27 mouse cellular contexts compared by ENCODE assay signal in the genomic region with DNA sequence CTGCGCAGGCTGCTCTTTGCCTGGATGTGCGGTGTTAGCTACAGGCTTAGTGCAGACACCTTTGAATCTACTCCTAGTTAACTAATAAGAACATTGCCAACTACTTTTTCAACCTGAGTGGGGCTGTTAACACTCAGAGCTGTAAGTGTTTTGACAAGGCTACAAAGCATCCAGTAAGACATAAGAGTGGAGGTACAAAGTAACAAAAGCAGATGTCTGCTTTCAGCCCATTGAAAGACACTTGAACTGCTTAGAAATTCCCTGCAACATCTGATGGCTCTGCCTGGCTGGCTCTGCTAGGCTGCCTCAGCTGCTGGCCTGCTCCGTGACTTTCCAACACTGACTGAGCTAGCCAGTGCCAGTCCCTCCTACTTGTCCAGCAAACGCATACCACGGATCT.
DNase-seq lines count a peak whose midpoint lies in the region; ATAC-seq lines count a peak whose summit lies in the region.
"Had no signal": no experiment of that assay in that cellular context is flagged by ENCODE, and none has a peak within 500 bp of the region (broad histone marks: within the 10 kb centered on the region; RNA-seq: fewer than 3 reads in every experiment).

No protein-coding gene starts in this region.

- peak; percentile 61; the same call in 1 of the 2 replicates for ATAC-seq in forebrain, embryonic 13.5 days
- ATAC-seq in heart, embryonic 11.5 days (replicated peaks; ENCODE audit: insufficient number of reproducible peaks, low FRiP score, low TSS enrichment), result 0 out of 2 replicates have a peak, but pooled peaks have one; percentile 22
- ATAC-seq in heart, embryonic 12.5 days (ENCODE audit: insufficient number of reproducible peaks, low FRiP score), result no peak
- ATAC-seq in hindbrain, embryonic 16.5 days, result peak; percentile 61; the same call in 1 of the 2 replicates
- ATAC-seq in hindbrain, embryonic 12.5 days (ENCODE audit: low FRiP score), result no peak
- peak; percentile 50; the same call in 1 of the 2 replicates for ATAC-seq in forebrain, embryonic 16.5 days
- ATAC-seq: CD4-positive, CD25-positive, alpha-beta regulatory T cell, adult 4 months; intestine, postnatal 0 days; midbrain, embryonic 16.5 days had no signal

- H3K9ac ChIP-seq in forebrain, embryonic 13.5 days, result no peak overlapping the region
- H3K9ac ChIP-seq in heart, embryonic 11.5 days (ENCODE audit: low read depth, low read length), result no peak overlapping the region
- H3K9ac ChIP-seq in heart, embryonic 12.5 days, result no peak overlapping the region
- H3K9ac ChIP-seq in hindbrain, embryonic 16.5 days (ENCODE audit: low read depth, low read length), result no peak overlapping the region
- H3K9ac ChIP-seq in hindbrain, embryonic 12.5 days, result no peak overlapping the region
- H3K9ac ChIP-seq in forebrain, embryonic 16.5 days (replicated peaks; ENCODE audit: low read depth, low read length), result no peak overlapping the region
- H3K9ac ChIP-seq: embryonic facial prominence, embryonic 15.5 days; kidney, embryonic 15.5 days; liver, embryonic 14.5 days; lung, embryonic 14.5 days; neural tube, embryonic 13.5 days had no signal

- DNase-seq in forebrain, embryonic 10.5 days (ENCODE audit: extremely low spot score, low spot score), result no peak
- DNase-seq: adrenal gland, postnatal 14 days; cerebellum, adult 8-10 months; cerebellum, postnatal 36 days; embryo, embryonic 11 days; kidney, postnatal 4 days; lung, embryonic 14.5 days; lung, postnatal 36 days; retina, postnatal 1 day; right cerebral cortex, postnatal 25 days; spleen, adult 18-20 months; thymus, postnatal 14 days had no signal

- H3K4me3 ChIP-seq in forebrain, embryonic 13.5 days, result no peak overlapping the region
- no peak overlapping the region for H3K4me3 ChIP-seq in forebrain, embryonic 10.5 days
- H3K4me3 ChIP-seq in heart, embryonic 11.5 days (ENCODE audit: low read depth, low read length), result no peak overlapping the region
- no peak overlapping the region for H3K4me3 ChIP-seq in heart, embryonic 12.5 days
- no peak overlapping the region for H3K4me3 ChIP-seq in hindbrain, embryonic 16.5 days (ENCODE audit: low read length)
- H3K4me3 ChIP-seq in hindbrain, embryonic 12.5 days, result no peak overlapping the region
- H3K4me3 ChIP-seq in forebrain, embryonic 16.5 days (replicated peaks; ENCODE audit: low read length), result no peak overlapping the region
- H3K4me3 ChIP-seq: embryonic facial prominence, embryonic 15.5 days; hindbrain, embryonic 10.5 days; kidney, embryonic 15.5 days; myocyte; neural tube, embryonic 13.5 days had no signal

- WGBS in forebrain, embryonic 13.5 days, result 54% methylated on average over 5 of the region's 5 CpGs
- WGBS in forebrain, embryonic 10.5 days, result 84% methylated on average over 5 of the region's 5 CpGs
- 49% methylated on average over 5 of the region's 5 CpGs for WGBS in heart, embryonic 11.5 days (ENCODE audit: insufficient replicate concordance)
- 45% methylated on average over 5 of the region's 5 CpGs for WGBS in heart, embryonic 12.5 days
- WGBS in hindbrain, embryonic 16.5 days, result 81% methylated on average over 5 of the region's 5 CpGs
- 76% methylated on average over 5 of the region's 5 CpGs for WGBS in hindbrain, embryonic 12.5 days
- 29% methylated on average over 5 of the region's 5 CpGs for WGBS in forebrain, embryonic 16.5 days

- H3K4me2 ChIP-seq in forebrain, embryonic 13.5 days, result no peak overlapping the region
- H3K4me2 ChIP-seq in heart, embryonic 11.5 days, result no peak overlapping the region
- no peak overlapping the region for H3K4me2 ChIP-seq in heart, embryonic 12.5 days
- no peak overlapping the region for H3K4me2 ChIP-seq in hindbrain, embryonic 16.5 days (ENCODE audit: low read length)
- H3K4me2 ChIP-seq in hindbrain, embryonic 12.5 days (replicated peaks), result no peak overlapping the region
- no peak overlapping the region for H3K4me2 ChIP-seq in forebrain, embryonic 16.5 days (ENCODE audit: low read length)
- H3K4me2 ChIP-seq: embryonic facial prominence, embryonic 15.5 days; kidney, embryonic 15.5 days; lung, embryonic 14.5 days; neural tube, embryonic 13.5 days had no signal

- H3K9me3 ChIP-seq in forebrain, embryonic 13.5 days (replicated peaks), result no peaks in the 10 kb centered on the region
- H3K9me3 ChIP-seq in forebrain, embryonic 10.5 days, result no peaks in the 10 kb centered on the region
- H3K9me3 ChIP-seq in heart, embryonic 11.5 days (replicated peaks; ENCODE audit: control insufficient read depth, low read length), result no peaks in the 10 kb centered on the region
- H3K9me3 ChIP-seq in heart, embryonic 12.5 days (replicated peaks), result no peaks in the 10 kb centered on the region
- no peaks in the 10 kb centered on the region for H3K9me3 ChIP-seq in hindbrain, embryonic 16.5 days (ENCODE audit: control insufficient read depth, low read length)
- H3K9me3 ChIP-seq in hindbrain, embryonic 12.5 days (replicated peaks), result no peaks in the 10 kb centered on the region
- no peaks in the 10 kb centered on the region for H3K9me3 ChIP-seq in forebrain, embryonic 16.5 days (ENCODE audit: control insufficient read depth, low read length)
- H3K9me3 ChIP-seq: embryonic facial prominence, embryonic 15.5 days; hindbrain, embryonic 10.5 days; kidney, embryonic 15.5 days; neural tube, embryonic 13.5 days had no signal

- no peak overlapping the region for H3K27ac ChIP-seq in forebrain, embryonic 13.5 days
- H3K27ac ChIP-seq in forebrain, embryonic 10.5 days, result no peak overlapping the region
- no peak overlapping the region for H3K27ac ChIP-seq in heart, embryonic 11.5 days (ENCODE audit: low read depth, low read length)
- H3K27ac ChIP-seq in heart, embryonic 12.5 days (ENCODE audit: poor library complexity, severe bottlenecking), result no peak overlapping the region
- H3K27ac ChIP-seq in hindbrain, embryonic 16.5 days (ENCODE audit: low read depth, low read length), result no peak overlapping the region
- no peak overlapping the region for H3K27ac ChIP-seq in hindbrain, embryonic 12.5 days
- no peak overlapping the region for H3K27ac ChIP-seq in forebrain, embryonic 16.5 days (ENCODE audit: low read length)
- H3K27ac ChIP-seq: embryonic facial prominence, embryonic 15.5 days; hindbrain, embryonic 10.5 days; kidney, embryonic 15.5 days; liver, embryonic 14.5 days; neural tube, embryonic 13.5 days had no signal

- H3K4me1 ChIP-seq in forebrain, embryonic 13.5 days, result peaks cover 6% of the 10 kb centered on the region; the same call in 1 of the 2 replicates
- H3K4me1 ChIP-seq in forebrain, embryonic 10.5 days, result no peaks in the 10 kb centered on the region
- H3K4me1 ChIP-seq in heart, embryonic 11.5 days (ENCODE audit: control insufficient read depth, insufficient read depth, low read length), result no peaks in the 10 kb centered on the region
- H3K4me1 ChIP-seq in heart, embryonic 12.5 days (replicated peaks), result no peaks in the 10 kb centered on the region
- no peaks in the 10 kb centered on the region for H3K4me1 ChIP-seq in hindbrain, embryonic 16.5 days (ENCODE audit: control insufficient read depth, insufficient read depth, low read depth, low read length)
- no peaks in the 10 kb centered on the region for H3K4me1 ChIP-seq in hindbrain, embryonic 12.5 days
- no peaks in the 10 kb centered on the region for H3K4me1 ChIP-seq in forebrain, embryonic 16.5 days (replicated peaks; ENCODE audit: control insufficient read depth, insufficient read depth, low read length)
- H3K4me1 ChIP-seq: kidney, embryonic 15.5 days; neural tube, embryonic 13.5 days had no signal

- H3K36me3 ChIP-seq in forebrain, embryonic 13.5 days (ENCODE audit: poor library complexity, severe bottlenecking), result no peaks in the 10 kb centered on the region
- no peaks in the 10 kb centered on the region for H3K36me3 ChIP-seq in forebrain, embryonic 10.5 days (replicated peaks)
- no peaks in the 10 kb centered on the region for H3K36me3 ChIP-seq in heart, embryonic 11.5 days (ENCODE audit: control insufficient read depth, insufficient read depth, low read length)
- no peaks in the 10 kb centered on the region for H3K36me3 ChIP-seq in heart, embryonic 12.5 days
- no peaks in the 10 kb centered on the region for H3K36me3 ChIP-seq in hindbrain, embryonic 16.5 days (ENCODE audit: control insufficient read depth, insufficient read depth, low read length)
- H3K36me3 ChIP-seq in hindbrain, embryonic 12.5 days, result no peaks in the 10 kb centered on the region
- H3K36me3 ChIP-seq in forebrain, embryonic 16.5 days (ENCODE audit: control insufficient read depth, insufficient read depth), result no peaks in the 10 kb centered on the region
- H3K36me3 ChIP-seq: embryonic facial prominence, embryonic 15.5 days; hindbrain, embryonic 10.5 days; kidney, embryonic 15.5 days; neural tube, embryonic 13.5 days had no signal

- H3K27me3 ChIP-seq in forebrain, embryonic 13.5 days, result no peaks in the 10 kb centered on the region
- H3K27me3 ChIP-seq in forebrain, embryonic 10.5 days (ENCODE audit: poor library complexity, severe bottlenecking), result no peaks in the 10 kb centered on the region
- peaks cover 36% of the 10 kb centered on the region for H3K27me3 ChIP-seq in heart, embryonic 11.5 days (ENCODE audit: control insufficient read depth, insufficient read depth, low read length)
- H3K27me3 ChIP-seq in heart, embryonic 12.5 days (replicated peaks), result peaks cover 49% of the 10 kb centered on the region
- H3K27me3 ChIP-seq in hindbrain, embryonic 16.5 days (replicated peaks; ENCODE audit: control insufficient read depth, insufficient read depth, low read length), result no peaks in the 10 kb centered on the region
- H3K27me3 ChIP-seq in hindbrain, embryonic 12.5 days, result no peaks in the 10 kb centered on the region
- H3K27me3 ChIP-seq in forebrain, embryonic 16.5 days (replicated peaks; ENCODE audit: control insufficient read depth, insufficient read depth, low read length), result no peaks in the 10 kb centered on the region
- H3K27me3 ChIP-seq: embryonic facial prominence, embryonic 15.5 days; kidney, embryonic 15.5 days; neural tube, embryonic 13.5 days had no signal

Comparison
In these comparisons a context has a peak if more than half of its experiments do, and no peak if none do; other contexts are left out.
1. ATAC-seq: peak in forebrain, embryonic 13.5 days (single experiment), heart, embryonic 11.5 days (single experiment), hindbrain, embryonic 16.5 days (single experiment) and forebrain, embryonic 16.5 days (single experiment); none in heart, embryonic 12.5 days (single experiment) and hindbrain, embryonic 12.5 days (single experiment).